Mouse (Mus musculus) hindbrain, postnatal 0 days (tissue): Measurements from ENCODE around the gene Ptger1. TPM values are rescaled to one million over a fixed set of nuclear protein-coding genes. Genes with fewer than 3 reads are reported as not detected.
A peak's percentile ranks its signal among the peaks of the same experiment; 100 is the strongest.

ENCODE experiments used
- ATAC-seq: fragments of 200-750 bp; cut with Nextera tagmentation; 2 replicates; pipeline ENCODE4 v1.8.0; 2017; ENCODE audit warnings: mild to moderate bottlenecking, moderate TSS enrichment, moderate library complexity
- DNase-seq: peaks from one replicate; pipeline ENCODE4 v3.0.0-alpha.2; 2015; ENCODE audit warnings: low spot score
- H3K27ac ChIP-seq: fragments of 300-500 bp; sonication (generic); 2 replicates; pipeline ENCODE4 v1.5.1; 2014; ENCODE audit warnings: mild to moderate bottlenecking
- H3K27me3 ChIP-seq: fragments of 300-500 bp; sonication (generic); 2 replicates; pipeline ENCODE4 v1.6.1; 2014; ENCODE audit warnings: low read length, mixed read lengths; ENCODE audit not compliant: insufficient read depth
- H3K36me3 ChIP-seq: fragments of 300-500 bp; sonication (generic); 2 replicates; pipeline ENCODE4 v1.6.1; 2014; ENCODE audit warnings: low read length, mixed read lengths; ENCODE audit not compliant: insufficient read depth
- H3K4me1 ChIP-seq: fragments of 300-500 bp; sonication (generic); 2 replicates; pipeline ENCODE4 v1.6.1; 2014; ENCODE audit warnings: antibody characterized with exemption, low read length, mixed read lengths; ENCODE audit not compliant: insufficient read depth
- H3K4me2 ChIP-seq: fragments of 300-500 bp; sonication (generic); 2 replicates; pipeline ENCODE4 v1.6.1; 2014; ENCODE audit warnings: low read depth, mild to moderate bottlenecking, low read length, moderate library complexity, mixed read lengths
- H3K4me3 ChIP-seq: fragments of 300-500 bp; sonication (generic); 2 replicates; pipeline ENCODE4 v1.5.1; 2014; ENCODE audit warnings: low read length
- H3K9ac ChIP-seq: fragments of 300-500 bp; sonication (generic); replicated peaks from 2 replicates; pipeline ENCODE4 v1.6.1; 2014; ENCODE audit warnings: mild to moderate bottlenecking, low read length, moderate library complexity, mixed read lengths
- H3K9me3 ChIP-seq: fragments of 300-500 bp; sonication (generic); 2 replicates; pipeline ENCODE4 v1.6.1; 2016; ENCODE audit warnings: low read length, mixed read lengths
- CTCF ChIP-seq: IDR thresholded peaks from 2 replicates; pipeline ENCODE4 v1.5.1; 2016; ENCODE audit warnings: antibody characterized with exemption, control low read depth, low read depth
- WGBS: fragments of 180-500 bp; shearing (Covaris S2); extraction: QIAGEN DNeasy Blood & Tissue Kit; methylation state at CpG from one replicate; pipeline ENCODE4 v1.1.7; 2014; 5-methylcytosine and 5-hydroxymethylcytosine counted together
- polyA plus RNA-seq: library from polyadenylated mRNA; unstranded; fragments of >200 nt; fragmentation: Nextera tagmentation; extraction: Ambion mirVana; gene quantifications from 2 replicates; pipeline ENCODE4 v1.2.1, GENCODE M21; 2015
- total RNA-seq: library from RNA; depleted of rRNA; stranded (reverse); fragments of >200 nt; gene quantifications from 2 replicates; pipeline ENCODE4 v1.2.3, GENCODE M21; 2014

Gene Ptger1
- total and polyA plus RNA-seq, 2 experiments from 2014 or later, result 0.40 to 2.6 TPM

GRCm38 (mm10) chr8:83623549-83623948 is 42.9 kb upstream of the Ptger1 start:
- ATAC-seq (no peak), DNase-seq (no peak)
- Histone ChIP-seq H3K9ac (no peak overlapping the region), H3K4me1 (no peaks in the 10 kb centered on the region), H3K27me3 (no peaks in the 10 kb centered on the region), H3K4me2 (no peak overlapping the region), H3K36me3 (no peaks in the 10 kb centered on the region), H3K27ac (no peak overlapping the region), H3K4me3 (no peak overlapping the region), H3K9me3 (no peaks in the 10 kb centered on the region)
- WGBS, result 88% methylated on average over 7 of the region's 7 CpGs
- no peak for TF ChIP-seq CTCF

- peak; percentile 76 for TF ChIP-seq CTCF
- Histone ChIP-seq H3K9me3 (no peaks in the 10 kb centered on the region), H3K4me2 (no peak overlapping the region), H3K4me3 (no peak overlapping the region), H3K9ac (no peak overlapping the region), H3K36me3 (no peaks in the 10 kb centered on the region), H3K27me3 (no peaks in the 10 kb centered on the region), H3K4me1 (no peaks in the 10 kb centered on the region), H3K27ac (no peak overlapping the region)
- WGBS, result 43% methylated on average over 3 of the region's 3 CpGs
- DNase-seq (peak; percentile 40), ATAC-seq (no peak)
Measured at GRCm38 (mm10) chr8:83624739-83625138, 41.7 kb upstream of the Ptger1 start.

DNA sequence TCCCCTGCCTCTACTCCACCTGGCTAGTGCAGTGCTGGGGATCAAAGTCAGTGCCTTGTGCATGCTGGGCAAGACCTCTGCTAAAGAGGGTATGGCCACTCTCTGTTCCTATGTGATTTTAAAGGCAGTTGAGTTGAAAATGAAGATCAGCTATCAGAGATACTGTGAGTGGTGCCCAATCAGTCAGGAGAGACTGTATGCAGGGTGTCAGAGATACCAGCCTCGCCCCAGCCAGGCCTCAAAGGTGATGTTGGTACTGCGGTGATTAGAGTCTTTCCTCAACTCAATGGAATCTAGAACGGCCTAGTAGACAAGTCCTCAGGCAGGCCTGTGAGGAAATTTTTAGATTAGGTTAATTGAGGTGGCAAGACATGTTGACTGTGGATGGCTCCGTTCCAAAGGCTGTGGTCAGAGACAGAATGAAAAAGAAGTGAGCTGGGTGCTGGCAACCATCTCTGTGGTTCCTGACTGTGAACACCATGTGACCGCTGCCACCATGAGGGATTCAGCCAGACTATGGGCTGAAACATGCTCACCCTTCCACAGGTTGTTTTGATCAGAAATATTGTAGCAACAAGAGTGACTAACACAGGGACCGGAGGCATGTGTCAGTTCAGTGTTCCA is 40.7 kb upstream of the Ptger1 start:
- H3K4me1 ChIP-seq, result no peaks in the 10 kb centered on the region
- TF ChIP-seq CTCF, result no peak
- ATAC-seq (no peak), DNase-seq (no peak)
- H3K4me2 ChIP-seq, result no peak overlapping the region
- WGBS, result 87% methylated on average over 6 of the region's 6 CpGs
- no peak overlapping the region for H3K9ac ChIP-seq
- H3K36me3 ChIP-seq, result no peaks in the 10 kb centered on the region
- no peak overlapping the region for H3K27ac ChIP-seq
- no peak overlapping the region for H3K4me3 ChIP-seq
- H3K9me3 ChIP-seq, result no peaks in the 10 kb centered on the region
- no peaks in the 10 kb centered on the region for H3K27me3 ChIP-seq

- TF ChIP-seq CTCF, result no peak
- Histone ChIP-seq H3K27me3 (no peaks in the 10 kb centered on the region), H3K9ac (no peak overlapping the region), H3K4me2 (no peak overlapping the region), H3K27ac (no peak overlapping the region), H3K9me3 (peaks cover 5% of the 10 kb centered on the region; the same call in 1 of the 2 replicates), H3K36me3 (no peaks in the 10 kb centered on the region), H3K4me1 (no peaks in the 10 kb centered on the region), H3K4me3 (no peak overlapping the region)
- WGBS, result 88% methylated on average over 7 of the region's 7 CpGs
- DNase-seq (no peak), ATAC-seq (no peak)
Measured at GRCm38 (mm10) chr8:83632083-83632707, 34.3 kb upstream of the Ptger1 start.

GRCm38 (mm10) chr8:83638856-83639255 is 27.6 kb upstream of the Ptger1 start:
- no peak for ATAC-seq

GRCm38 (mm10) chr8:83639649-83640048 is 26.8 kb upstream of the Ptger1 start:
- no peak for TF ChIP-seq CTCF
- Histone ChIP-seq H3K27me3 (no peaks in the 10 kb centered on the region), H3K4me2 (no peak overlapping the region), H3K4me1 (no peaks in the 10 kb centered on the region), H3K4me3 (no peak overlapping the region), H3K9ac (no peak overlapping the region), H3K36me3 (no peaks in the 10 kb centered on the region), H3K27ac (no peak overlapping the region), H3K9me3 (peaks cover 5% of the 10 kb centered on the region; the same call in 1 of the 2 replicates)
- WGBS, result 63% methylated on average over 5 of the region's 5 CpGs
- ATAC-seq (no peak), DNase-seq (no peak)

More at GRCm38 (mm10) chr8:83638856-83639255, 27.6 kb upstream of the Ptger1 start:
- Histone ChIP-seq H3K9ac (no peak overlapping the region), H3K9me3 (peaks cover 5% of the 10 kb centered on the region; the same call in 1 of the 2 replicates), H3K4me3 (no peak overlapping the region), H3K27me3 (no peaks in the 10 kb centered on the region), H3K27ac (no peak overlapping the region), H3K4me2 (no peak overlapping the region), H3K36me3 (no peaks in the 10 kb centered on the region), H3K4me1 (no peaks in the 10 kb centered on the region)
- 64% methylated on average over 4 of the region's 4 CpGs for WGBS
- TF ChIP-seq CTCF, result no peak
- DNase-seq, result no peak

DNA sequence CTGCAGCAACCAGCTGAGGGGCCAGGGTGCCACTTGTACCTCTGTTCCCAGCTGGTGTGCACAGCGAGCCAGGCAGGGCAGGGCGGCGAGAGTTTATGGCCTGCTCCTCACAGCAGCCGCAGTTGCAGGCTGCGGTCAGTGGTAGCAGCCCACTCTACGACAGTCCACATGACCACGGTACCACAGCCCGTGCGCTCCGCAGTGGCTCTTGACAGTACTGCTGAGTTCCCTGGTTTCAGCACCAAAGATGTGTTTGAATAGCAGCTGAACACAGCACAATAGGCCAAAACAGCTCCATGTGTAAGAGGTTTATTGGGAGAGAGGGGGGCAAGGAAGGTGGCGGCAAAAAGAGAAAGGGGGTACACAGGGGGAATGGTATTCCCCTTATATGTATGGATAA is 19.0 kb upstream of the Ptger1 start:
- TF ChIP-seq CTCF, result no peak
- Histone ChIP-seq H3K36me3 (no peaks in the 10 kb centered on the region), H3K9ac (no peak overlapping the region), H3K4me1 (0 out of 2 replicates have a peak, but pooled peaks cover 5% of the 10 kb centered on the region), H3K27ac (no peak overlapping the region), H3K4me3 (no peak overlapping the region), H3K4me2 (no peak overlapping the region), H3K27me3 (no peaks in the 10 kb centered on the region), H3K9me3 (no peaks in the 10 kb centered on the region)
- DNase-seq (no peak), ATAC-seq (no peak)
- WGBS, result 96% methylated on average over 11 of the region's 11 CpGs
